Mouse (Mus musculus) embryonic stem cell, embryonic (primary cell): ENCODE measurements around the gene Larp1b.

Source experiments
- CTCF ChIA-PET, 4 experiments: fragments of 300-600 bp in 2 of 4; fragments of 350-600 bp in 2 of 4; sonication (Branson Sonifier 250); formaldehyde crosslinking; loops; one replicate each; lab custom pipeline; 2022; ENCODE audit warnings: inconsistent platforms in 2 of 4; lab: Charles Lee
- POLR2A ChIA-PET, 4 experiments: fragments of 300-600 bp in 2 of 4; fragments of 350-600 bp in 2 of 4; sonication (Branson Sonifier 250); formaldehyde crosslinking; loops; one replicate each; lab custom pipeline; 2022; ENCODE audit warnings: antibody characterized with exemption in 4 of 4, inconsistent platforms in 1 of 4; lab: Charles Lee

The Larp1b gene

GRCm38 (mm10) chr3:41062758-41063157 lies 113.1 kb downstream of the Larp1b start:
- CTCF ChIA-PET, result interaction anchor here in 1 of 4 experiments (0.6 kb wide), 1 partner anchor 430 kb away, joined by 3 read pairs; no protein-coding TSS in a partner anchor
- POLR2A ChIA-PET, result interaction anchor here in 1 of 4 experiments (1.3 kb wide), 1 partner anchor 13 kb away, joined by 3 read pairs; no protein-coding TSS in a partner anchor

- POLR2A ChIA-PET, result interaction anchor here in 3 of 4 experiments (0.6 to 2.7 kb wide), 6 partner anchors 13 to 491 kb away, joined by 3 to 9 read pairs (median 4); partner anchors contain the start of gene Pgrmc2 (in 2 of the 3)
- CTCF ChIA-PET, result no interaction called here
Observed at GRCm38 (mm10) chr3:41065320-41065719, 115.7 kb downstream of the Larp1b start.

GRCm38 (mm10) chr3:41070519-41070918 lies 120.9 kb downstream of the Larp1b start:
- CTCF ChIA-PET, result interaction anchor here in 2 of 4 experiments (0.6 to 1.0 kb wide), 4 partner anchors 125 to 604 kb away, joined by 3 to 6 read pairs (median 5); no protein-coding TSS in a partner anchor

GRCm38 (mm10) chr3:41075376-41075775 lies 125.7 kb downstream of the Larp1b start:
- ChIA-PET POLR2A (interaction anchor here in 2 of 4 experiments (1.0 to 1.3 kb wide), 2 partner anchors 13 to 485 kb away, joined by 3 read pairs; no protein-coding TSS in a partner anchor), CTCF (no interaction called here)

More at GRCm38 (mm10) chr3:41070519-41070918, 120.9 kb downstream of the Larp1b start:
- POLR2A ChIA-PET, result interaction anchor here in 3 of 4 experiments (0.7 to 5.9 kb wide), 4 partner anchors 9 to 12 kb away, joined by 3 to 28 read pairs (median 16); partner anchors contain the start of gene Pgrmc2 (in 3 of the 3)

- CTCF ChIA-PET, result no interaction called here
- POLR2A ChIA-PET, result interaction anchor here in 1 of 4 experiments (0.7 to 1.2 kb wide), 2 partner anchors 13 to 20 kb away, joined by 3 read pairs; no protein-coding TSS in a partner anchor
Observed at GRCm38 (mm10) chr3:41078673-41079072, 129.0 kb downstream of the Larp1b start.

GRCm38 (mm10) chr3:41080724-41081123 lies 131.1 kb downstream of the Larp1b start:
- ChIA-PET CTCF (no interaction called here), POLR2A (interaction anchor here in 3 of 4 experiments (0.6 to 3.4 kb wide), 3 partner anchors 9 to 121 kb away, joined by 3 to 28 read pairs (median 5); no protein-coding TSS in a partner anchor)

- POLR2A ChIA-PET, result interaction anchor here (0.6 to 3.8 kb wide), 21 partner anchors 10 to 603 kb away, joined by 3 to 28 read pairs (median 5); partner anchors contain the start of genes Abhd18 (in 1 of the 4), Jade1 (in 1 of the 4) and Mfsd8 (in 1 of the 4)
Observed at GRCm38 (mm10) chr3:41081474-41082301, 132.1 kb downstream of the Larp1b start.

GRCm38 (mm10) chr3:41082520-41082884 lies 132.9 kb downstream of the Larp1b start:
- ChIA-PET CTCF (interaction anchor here in 3 of 4 experiments (0.5 to 1.2 kb wide), 3 partner anchors 40 to 188 kb away, joined by 3 to 4 read pairs (median 3); no protein-coding TSS in a partner anchor), POLR2A (interaction anchor here in 3 of 4 experiments (0.7 to 3.8 kb wide), 29 partner anchors 9 to 660 kb away, joined by 3 to 28 read pairs (median 5); partner anchors contain the start of genes Plk4 (in 2 of the 3), Abhd18 (in 1 of the 3), D3Ertd751e (in 1 of the 3) and Jade1 (in 1 of the 3))

More at GRCm38 (mm10) chr3:41081474-41082301, 132.1 kb downstream of the Larp1b start:
- CTCF ChIA-PET, result interaction anchor here in 2 of 4 experiments (0.5 to 0.6 kb wide), 2 partner anchors 40 to 41 kb away, joined by 4 to 6 read pairs; no protein-coding TSS in a partner anchor

- ChIA-PET POLR2A (interaction anchor here (0.7 to 3.8 kb wide), 43 partner anchors 10 to 660 kb away, joined by 3 to 28 read pairs (median 5); partner anchors contain the start of genes Plk4 (in 3 of the 4), Abhd18 (in 1 of the 4), D3Ertd751e (in 1 of the 4) and Jade1 (in 1 of the 4)), CTCF (interaction anchor here in 3 of 4 experiments (0.5 to 1.2 kb wide), 3 partner anchors 41 to 189 kb away, joined by 3 read pairs; no protein-coding TSS in a partner anchor)
Observed at GRCm38 (mm10) chr3:41082885-41083789, 133.5 kb downstream of the Larp1b start, which contains the start of gene Pgrmc2. Pgrmc2 (minus strand) TSS chr3:41083046.

- ChIA-PET CTCF (interaction anchor here in 2 of 4 experiments (0.9 to 1.2 kb wide), 2 partner anchors 41 to 42 kb away, joined by 3 read pairs; no protein-coding TSS in a partner anchor), POLR2A (interaction anchor here (0.6 to 3.8 kb wide), 35 partner anchors 9 to 659 kb away, joined by 3 to 28 read pairs (median 5); partner anchors contain the start of genes Plk4 (in 3 of the 4), Abhd18 (in 1 of the 4), D3Ertd751e (in 1 of the 4) and Jade1 (in 1 of the 4))
Observed at GRCm38 (mm10) chr3:41083790-41084112, 134.1 kb downstream of the Larp1b start.

- CTCF ChIA-PET, result no interaction called here
Observed at GRCm38 (mm10) chr3:41084421-41084820, 134.8 kb downstream of the Larp1b start.

GRCm38 (mm10) chr3:41087071-41087470 lies 137.4 kb downstream of the Larp1b start:
- CTCF ChIA-PET, result interaction anchor here in 1 of 4 experiments (0.7 kb wide), 1 partner anchor 96 kb away, joined by 3 read pairs; no protein-coding TSS in a partner anchor
- POLR2A ChIA-PET, result interaction anchor here in 3 of 4 experiments (0.5 to 2.7 kb wide), 5 partner anchors 10 to 356 kb away, joined by 3 to 9 read pairs (median 3); no protein-coding TSS in a partner anchor

More at GRCm38 (mm10) chr3:41084421-41084820, 134.8 kb downstream of the Larp1b start:
- POLR2A ChIA-PET, result interaction anchor here in 3 of 4 experiments (0.5 to 3.8 kb wide), 11 partner anchors 8 to 481 kb away, joined by 3 to 23 read pairs (median 5); partner anchors contain the start of genes Abhd18 (in 1 of the 3), Larp1b (in 1 of the 3), Mfsd8 (in 1 of the 3) and Plk4 (in 1 of the 3)
